Mouse (Mus musculus) olfactory bulb, adult 2 months (tissue): ENCODE data around the gene Grb14.

ENCODE experiments used
- CTCF ChIP-seq: fragments of 200-500 bp; IDR thresholded peaks from 2 replicates; pipeline ENCODE4 v1.5.1; 2012; ENCODE audit warnings: low read depth, mild to moderate bottlenecking, low read length, moderate library complexity; ENCODE audit not compliant: insufficient read depth
- POLR2A ChIP-seq: fragments of 200-500 bp; IDR thresholded peaks from 2 replicates; pipeline ENCODE4 v1.6.1; 2012; ENCODE audit warnings: mild to moderate bottlenecking, low read depth, low read length, moderate library complexity; ENCODE audit not compliant: insufficient read depth

DNA sequence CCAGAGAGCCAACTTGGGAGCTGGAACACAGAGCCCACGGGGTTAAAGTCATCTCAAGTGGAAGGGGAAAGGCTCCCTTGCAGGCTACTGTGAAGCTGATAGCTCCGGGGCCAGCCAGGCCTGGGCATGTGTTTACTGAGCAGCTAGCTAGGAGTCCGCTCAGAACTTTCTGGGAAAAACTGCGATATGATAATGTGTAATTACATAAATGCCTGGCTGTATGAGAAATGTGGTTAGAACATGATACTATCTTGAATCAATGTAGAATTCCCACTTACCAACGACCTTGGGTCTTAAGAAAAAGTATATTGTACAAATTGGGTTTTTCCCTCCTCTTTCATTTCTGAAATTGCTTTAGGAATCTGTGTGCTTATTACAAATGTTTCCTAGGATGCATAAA lies 53.0 kb downstream of the Grb14 start:
- TF ChIP-seq CTCF (no peak), POLR2A (no peak)
